Mouse (Mus musculus) midbrain, embryonic 14.5 days (tissue): ENCODE data around the gene Rnf31. TPM values are rescaled to one million over a fixed set of nuclear protein-coding genes. Genes with fewer than 3 reads are reported as not detected.

ENCODE experiments used
- ATAC-seq: fragments of 200-750 bp; cut with Nextera tagmentation; 2 replicates; pipeline ENCODE4 v1.8.0; 2017; ENCODE audit warnings: moderate number of reproducible peaks, moderate library complexity; ENCODE audit not compliant: low FRiP score, low TSS enrichment
- DNase-seq: peaks from one replicate; pipeline ENCODE4 v3.0.0-alpha.2; 2015
- H3K27ac ChIP-seq: fragments of 300-500 bp; sonication (generic); replicated peaks from 2 replicates; pipeline ENCODE4 v1.5.1; 2014; ENCODE audit warnings: mild to moderate bottlenecking, low read depth, low read length, moderate library complexity
- H3K27me3 ChIP-seq: fragments of 300-500 bp; sonication (generic); 2 replicates; pipeline ENCODE4 v1.6.1; 2014; ENCODE audit warnings: low read length, control low read depth, mixed read lengths; ENCODE audit not compliant: control insufficient read depth, insufficient read depth
- H3K36me3 ChIP-seq: fragments of 300-500 bp; sonication (generic); 2 replicates; pipeline ENCODE4 v1.6.1; 2014; ENCODE audit warnings: low read length, control low read depth; ENCODE audit not compliant: control insufficient read depth, insufficient read depth
- H3K4me1 ChIP-seq: fragments of 300-500 bp; sonication (generic); 2 replicates; pipeline ENCODE4 v1.6.1; 2014; ENCODE audit warnings: mild to moderate bottlenecking, antibody characterized with exemption, low read length, control low read depth; ENCODE audit not compliant: control insufficient read depth, insufficient read depth
- H3K4me2 ChIP-seq: fragments of 300-500 bp; sonication (generic); 2 replicates; pipeline ENCODE4 v1.6.1; 2014; ENCODE audit warnings: mild to moderate bottlenecking, low read length, moderate library complexity
- H3K4me3 ChIP-seq: fragments of 300-500 bp; sonication (generic); replicated peaks from 2 replicates; pipeline ENCODE4 v1.5.1; 2014; ENCODE audit warnings: low read depth, low read length
- H3K9ac ChIP-seq: fragments of 300-500 bp; sonication (generic); replicated peaks from 2 replicates; pipeline ENCODE4 v1.6.1; 2014; ENCODE audit warnings: mild to moderate bottlenecking, low read length, moderate library complexity
- H3K9me3 ChIP-seq: fragments of 300-500 bp; sonication (generic); 2 replicates; pipeline ENCODE4 v1.6.1; 2016; ENCODE audit warnings: low read length, control low read depth, mixed read lengths; ENCODE audit not compliant: control insufficient read depth
- WGBS: fragments of 180-500 bp; shearing (Covaris S2); extraction: QIAGEN DNeasy Blood & Tissue Kit; methylation state at CpG from one replicate; pipeline ENCODE4 v1.1.7; 2014; 5-methylcytosine and 5-hydroxymethylcytosine counted together
- polyA plus RNA-seq: library from polyadenylated mRNA; unstranded; fragments of >200 nt; fragmentation: Nextera tagmentation; extraction: Ambion mirVana; gene quantifications from 2 replicates; pipeline ENCODE4 v1.2.1, GENCODE M21; 2014

The Rnf31 gene
- polyA plus RNA-seq, 1 experiment from 2014 or later: 17.1 TPM

DNA sequence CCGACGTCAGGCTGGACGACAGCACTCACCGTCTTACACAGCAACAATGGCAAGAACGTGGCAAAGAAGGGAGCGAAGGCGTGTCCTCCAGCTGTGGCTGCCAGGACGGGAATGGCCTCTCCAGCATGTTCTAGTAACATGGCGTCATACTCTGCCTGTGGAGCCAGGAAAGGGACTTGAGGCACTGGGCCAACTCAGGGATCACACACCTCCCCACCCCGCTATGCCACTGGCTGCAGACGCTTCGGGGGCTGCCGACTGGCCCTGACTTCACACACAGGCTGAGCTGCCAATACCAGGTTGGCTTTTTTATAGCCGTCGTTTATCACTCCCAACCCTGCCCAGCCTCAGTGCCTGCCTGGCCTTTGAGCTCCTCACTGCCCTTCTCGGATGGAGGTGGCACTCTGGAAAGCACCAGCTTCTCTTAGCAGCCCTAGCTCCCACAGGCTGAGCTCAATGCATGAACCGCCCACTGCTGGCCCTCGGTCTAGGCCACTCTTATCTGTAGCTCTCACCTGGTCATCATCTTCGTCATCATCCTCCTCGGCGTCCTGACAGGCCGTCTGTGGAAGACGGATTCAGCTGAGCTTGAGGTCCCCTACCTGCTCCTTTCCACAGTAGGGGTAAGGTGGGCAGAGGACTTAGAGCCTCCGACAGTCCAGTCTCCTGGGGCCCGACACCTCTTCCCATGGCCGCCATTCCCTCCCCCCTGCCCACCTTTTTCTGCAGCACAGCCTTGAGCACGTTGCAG is 36.7 kb downstream of the Rnf31 start:
- Histone ChIP-seq H3K27me3 (no peaks in the 10 kb centered on the region), H3K4me3 (no peak overlapping the region), H3K4me1 (no peaks in the 10 kb centered on the region), H3K27ac (no peak overlapping the region), H3K36me3 (peaks cover 93% of the 10 kb centered on the region), H3K9me3 (no peaks in the 10 kb centered on the region), H3K9ac (no peak overlapping the region), H3K4me2 (no peak overlapping the region)
- DNase-seq (no peak), ATAC-seq (no peak)
- WGBS: 95% methylated on average over 27 of the region's 27 CpGs

DNA sequence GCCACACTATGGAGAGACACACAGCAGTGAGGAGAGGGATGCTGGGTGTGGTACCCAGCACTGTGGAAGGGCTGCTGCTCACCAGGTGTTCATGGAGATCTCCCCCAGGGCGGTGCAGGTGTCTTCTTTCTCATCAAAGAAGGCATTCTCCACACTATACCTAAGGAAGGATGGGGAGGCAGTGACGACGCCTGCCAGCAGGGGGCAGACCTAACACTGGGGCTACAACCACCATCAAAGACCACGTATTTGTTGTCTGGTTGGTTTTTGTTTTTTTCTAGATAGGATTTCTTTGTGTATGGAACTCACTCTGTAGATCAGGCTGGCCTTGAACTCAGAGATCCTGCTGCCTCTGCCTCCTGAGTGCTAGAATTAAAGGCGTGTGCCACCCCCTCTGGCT is 37.8 kb downstream of the Rnf31 start:
- ATAC-seq: no peak
- 60% methylated on average over 5 of the region's 5 CpGs for WGBS
- H3K27me3 ChIP-seq: no peaks in the 10 kb centered on the region
- no peak overlapping the region for H3K4me2 ChIP-seq
- peaks cover under 1% of the 10 kb centered on the region for H3K4me1 ChIP-seq
- no peak overlapping the region for H3K4me3 ChIP-seq
- H3K27ac ChIP-seq: no peak overlapping the region
- H3K9me3 ChIP-seq: no peaks in the 10 kb centered on the region
- peaks cover 97% of the 10 kb centered on the region for H3K36me3 ChIP-seq
- DNase-seq: peak; percentile 29
- H3K9ac ChIP-seq: no peak overlapping the region

GRCm38 (mm10) chr14:55634874-55635522 is 43.5 kb downstream of the Rnf31 start:
- peak overlapping the region; percentile 95 for H3K4me2 ChIP-seq
- no peak for DNase-seq
- H3K4me3 ChIP-seq: peak overlapping the region; percentile 66
- H3K36me3 ChIP-seq: peaks cover 74% of the 10 kb centered on the region
- H3K27me3 ChIP-seq: no peaks in the 10 kb centered on the region
- peak overlapping the region; percentile 74 for H3K9ac ChIP-seq
- H3K4me1 ChIP-seq: peaks cover 9% of the 10 kb centered on the region
- peak; percentile 51 for ATAC-seq
- H3K9me3 ChIP-seq: no peaks in the 10 kb centered on the region
- 2% methylated on average over 23 of the region's 23 CpGs for WGBS
- peak overlapping the region; percentile 79 for H3K27ac ChIP-seq

- Histone ChIP-seq H3K4me1 (peaks cover 9% of the 10 kb centered on the region), H3K27me3 (no peaks in the 10 kb centered on the region), H3K4me2 (peak within 1 kb of the TSS; percentile 95), H3K4me3 (peak within 1 kb of the TSS; percentile 66), H3K36me3 (peaks cover 74% of the 10 kb centered on the region), H3K27ac (peak within 1 kb of the TSS; percentile 79), H3K9ac (peak within 1 kb of the TSS; percentile 74), H3K9me3 (no peaks in the 10 kb centered on the region)
- DNase-seq (peak; percentile 95), ATAC-seq (peak; percentile 84)
- WGBS: 2% methylated on average over 33 of the region's 33 CpGs
These were observed 44.1 kb downstream of the Rnf31 start, which contains the start of gene Ipo4 for GRCm38 (mm10) chr14:55635523-55636007. Gene Ipo4, minus strand, starts transcription at chr14:55635957.

DNA sequence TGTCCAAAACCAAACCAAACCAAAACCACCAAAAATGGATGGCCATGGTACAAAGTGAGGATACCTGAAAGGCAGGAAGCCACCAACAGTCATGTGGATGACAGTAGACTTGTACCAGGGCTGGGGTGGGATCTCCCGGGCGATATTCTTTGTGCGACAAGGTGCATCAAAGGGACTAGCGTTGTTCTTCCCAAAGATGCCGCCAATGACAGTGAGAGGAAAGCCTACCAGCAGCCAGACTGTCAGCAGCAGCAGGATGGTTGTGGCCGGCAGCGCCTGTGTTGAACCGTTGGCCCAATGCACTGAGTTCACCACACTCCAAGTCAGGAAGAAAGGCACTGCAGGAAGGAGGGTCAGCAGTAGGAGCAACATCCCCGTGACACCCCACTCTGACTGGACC is 46.3 kb downstream of the Rnf31 start, which contains the start of gene Gm49378:
TSS of gene Gm49378 (minus strand) at position 101 of the 400 bp plus-strand sequence.
- H3K4me3 ChIP-seq: no peak within 1 kb of the TSS
- no peak for ATAC-seq
- no peak within 1 kb of the TSS for H3K27ac ChIP-seq
- peaks cover 61% of the 10 kb centered on the region for H3K36me3 ChIP-seq
- H3K27me3 ChIP-seq: no peaks in the 10 kb centered on the region
- 95% methylated on average over 9 of the region's 9 CpGs for WGBS
- H3K9me3 ChIP-seq: no peaks in the 10 kb centered on the region
- H3K4me2 ChIP-seq: no peak within 1 kb of the TSS
- H3K4me1 ChIP-seq: peaks cover 13% of the 10 kb centered on the region
- DNase-seq: no peak
- H3K9ac ChIP-seq: no peak within 1 kb of the TSS

DNA sequence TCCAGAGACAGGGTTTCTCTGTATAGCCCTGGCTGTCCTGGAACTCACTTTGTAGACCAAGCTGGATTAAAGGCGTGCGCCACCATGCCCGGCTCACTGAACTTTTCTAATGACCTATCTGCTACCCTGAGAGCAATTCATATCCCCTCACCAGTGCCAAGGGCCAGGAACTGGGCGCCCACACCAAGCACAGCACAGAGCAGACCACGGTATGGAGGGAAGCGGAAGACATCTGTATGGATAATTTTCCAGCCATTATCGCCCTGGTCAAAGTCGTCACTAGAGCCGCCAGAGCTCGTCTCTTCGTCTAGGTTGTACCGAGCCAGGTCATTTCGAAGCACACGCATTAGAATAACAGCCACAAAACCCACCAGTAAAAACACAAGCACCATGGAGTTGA is 49.3 kb downstream of the Rnf31 start:
- DNase-seq (no peak), ATAC-seq (no peak)
- Histone ChIP-seq H3K4me1 (peaks cover 11% of the 10 kb centered on the region), H3K27ac (no peak overlapping the region), H3K4me2 (no peak overlapping the region), H3K4me3 (no peak overlapping the region), H3K36me3 (peaks cover 48% of the 10 kb centered on the region), H3K9ac (no peak overlapping the region), H3K27me3 (no peaks in the 10 kb centered on the region), H3K9me3 (no peaks in the 10 kb centered on the region)
- 98% methylated on average over 14 of the region's 14 CpGs for WGBS

DNA sequence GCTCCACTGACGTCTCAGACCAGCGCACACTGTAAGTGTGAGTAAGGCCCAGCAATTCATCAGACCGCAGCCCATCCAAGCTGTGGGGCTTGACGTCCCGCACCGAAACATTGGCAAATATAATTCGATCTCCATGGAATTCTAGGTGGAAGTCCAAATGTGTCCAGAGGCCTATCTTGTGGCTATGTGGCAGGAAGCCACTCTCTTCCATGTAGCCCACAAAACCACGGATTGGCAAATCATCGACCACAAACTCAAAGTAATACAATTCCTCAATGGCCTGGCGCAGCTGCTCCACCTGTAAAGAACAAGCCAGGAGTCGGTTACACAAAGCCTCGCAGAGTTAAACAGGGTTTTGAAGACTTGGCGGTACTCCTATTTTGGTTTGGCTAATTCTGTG is 49.8 kb downstream of the Rnf31 start:
- H3K36me3 ChIP-seq: peaks cover 48% of the 10 kb centered on the region
- H3K4me3 ChIP-seq: no peak overlapping the region
- DNase-seq: no peak
- H3K4me1 ChIP-seq: peaks cover 11% of the 10 kb centered on the region
- no peak overlapping the region for H3K27ac ChIP-seq
- no peak overlapping the region for H3K4me2 ChIP-seq
- H3K9ac ChIP-seq: no peak overlapping the region
- WGBS: 97% methylated on average over 13 of the region's 13 CpGs
- H3K27me3 ChIP-seq: no peaks in the 10 kb centered on the region
- ATAC-seq: no peak
- no peaks in the 10 kb centered on the region for H3K9me3 ChIP-seq

- WGBS: 26% methylated on average over 8 of the region's 8 CpGs
- Histone ChIP-seq H3K4me3 (peak overlapping the region; percentile 98), H3K27me3 (no peaks in the 10 kb centered on the region), H3K4me2 (peak overlapping the region; percentile 86), H3K27ac (peak overlapping the region; percentile 97), H3K9ac (peak overlapping the region; percentile 94), H3K9me3 (no peaks in the 10 kb centered on the region), H3K4me1 (peaks cover 11% of the 10 kb centered on the region), H3K36me3 (peaks cover 37% of the 10 kb centered on the region)
- ATAC-seq: peak; percentile 38; the same call in 1 of the 2 replicates
- DNase-seq: no peak
These were observed 51.2 kb downstream of the Rnf31 start for GRCm38 (mm10) chr14:55642679-55643059.
